Mouse (Mus musculus) lung, embryonic 16.5 days (tissue): ENCODE results near the gene Anp32b. TPM values are rescaled to one million over a fixed set of nuclear protein-coding genes. Genes with fewer than 3 reads are reported as not detected.

Source experiments
- ATAC-seq: fragments of 200-750 bp; cut with Nextera tagmentation; 2 replicates; pipeline ENCODE4 v1.8.0; 2017; ENCODE audit warnings: low read depth, mild to moderate bottlenecking, moderate library complexity
- H3K27ac ChIP-seq: fragments of 300-500 bp; sonication (generic); 2 replicates; pipeline ENCODE4 v1.5.1; 2014; ENCODE audit warnings: mild to moderate bottlenecking, control low read depth, low read length
- H3K27me3 ChIP-seq: fragments of 300-500 bp; sonication (generic); 2 replicates; pipeline ENCODE4 v1.6.1; 2014; ENCODE audit warnings: low read depth, low read length, mixed read lengths; ENCODE audit not compliant: control insufficient read depth, insufficient read depth
- H3K36me3 ChIP-seq: fragments of 300-500 bp; sonication (generic); 2 replicates; pipeline ENCODE4 v1.6.1; 2014; ENCODE audit warnings: low read length; ENCODE audit not compliant: control insufficient read depth, insufficient read depth
- H3K4me1 ChIP-seq: fragments of 300-500 bp; sonication (generic); replicated peaks from 2 replicates; pipeline ENCODE4 v1.6.1; 2014; ENCODE audit warnings: low read length, mixed read lengths; ENCODE audit not compliant: control insufficient read depth, insufficient read depth
- H3K4me2 ChIP-seq: fragments of 300-500 bp; sonication (generic); 2 replicates; pipeline ENCODE4 v1.6.1; 2014; ENCODE audit warnings: low read depth, low read length, control low read depth
- H3K4me3 ChIP-seq: fragments of 300-500 bp; sonication (generic); 2 replicates; pipeline ENCODE4 v1.5.1; 2014; ENCODE audit warnings: mild to moderate bottlenecking, low read length, control low read depth
- H3K9ac ChIP-seq: fragments of 300-500 bp; sonication (generic); 2 replicates; pipeline ENCODE4 v1.6.1; 2014; ENCODE audit warnings: low read length, control low read depth
- H3K9me3 ChIP-seq: fragments of 300-500 bp; sonication (generic); 2 replicates; pipeline ENCODE4 v1.6.1; 2016; ENCODE audit warnings: low read length; ENCODE audit not compliant: control insufficient read depth
- WGBS: fragments of 180-500 bp; shearing (Covaris S2); extraction: QIAGEN DNeasy Blood & Tissue Kit; methylation state at CpG from one replicate; pipeline ENCODE4 v1.1.7; 2014; 5-methylcytosine and 5-hydroxymethylcytosine counted together
- polyA plus RNA-seq: library from polyadenylated mRNA; unstranded; fragments of >200 nt; fragmentation: Nextera tagmentation; extraction: Ambion mirVana; gene quantifications from 2 replicates; pipeline ENCODE4 v1.2.1, GENCODE M21; 2015

Anp32b gene
- polyA plus RNA-seq, 1 experiment from 2014 or later = 244 TPM

GRCm38 (mm10) chr4:46497286-46497892 is 46.7 kb downstream of the Anp32b start:
- Histone ChIP-seq H3K9ac (no peak overlapping the region), H3K4me1 (no peaks in the 10 kb centered on the region), H3K36me3 (peaks cover 21% of the 10 kb centered on the region), H3K4me2 (no peak overlapping the region), H3K27me3 (no peaks in the 10 kb centered on the region), H3K27ac (no peak overlapping the region), H3K4me3 (no peak overlapping the region), H3K9me3 (no peaks in the 10 kb centered on the region)
- peak; percentile 32; the same call in 1 of the 2 replicates for ATAC-seq
- 40% methylated on average over 4 of the region's 4 CpGs for WGBS

- H3K36me3 ChIP-seq = peaks cover 11% of the 10 kb centered on the region
- ATAC-seq = no peak
- no peaks in the 10 kb centered on the region for H3K9me3 ChIP-seq
- no peak overlapping the region for H3K9ac ChIP-seq
- H3K4me2 ChIP-seq = no peak overlapping the region
- no peak overlapping the region for H3K4me3 ChIP-seq
- no peaks in the 10 kb centered on the region for H3K27me3 ChIP-seq
- no peak overlapping the region for H3K27ac ChIP-seq
- WGBS = 67% methylated on average over 3 of the region's 3 CpGs
- H3K4me1 ChIP-seq = no peaks in the 10 kb centered on the region
Observed at GRCm38 (mm10) chr4:46498511-46498910, 47.8 kb downstream of the Anp32b start.

GRCm38 (mm10) chr4:46498976-46499375 is 48.3 kb downstream of the Anp32b start:
- H3K9me3 ChIP-seq = no peaks in the 10 kb centered on the region
- ATAC-seq = no peak
- H3K4me1 ChIP-seq = no peaks in the 10 kb centered on the region
- H3K27me3 ChIP-seq = no peaks in the 10 kb centered on the region
- WGBS = 16% methylated on average over 4 of the region's 4 CpGs
- H3K4me3 ChIP-seq = no peak overlapping the region
- peaks cover 11% of the 10 kb centered on the region for H3K36me3 ChIP-seq
- H3K27ac ChIP-seq = no peak overlapping the region
- no peak overlapping the region for H3K4me2 ChIP-seq
- H3K9ac ChIP-seq = no peak overlapping the region

GRCm38 (mm10) chr4:46502606-46503502 is 52.2 kb downstream of the Anp32b start:
- peaks cover 11% of the 10 kb centered on the region for H3K27me3 ChIP-seq
- H3K4me3 ChIP-seq = no peak overlapping the region
- no peaks in the 10 kb centered on the region for H3K9me3 ChIP-seq
- no peak overlapping the region for H3K4me2 ChIP-seq
- ATAC-seq = no peak
- H3K4me1 ChIP-seq = peaks cover 3% of the 10 kb centered on the region
- 64% methylated on average over 16 of the region's 16 CpGs for WGBS
- H3K9ac ChIP-seq = no peak overlapping the region
- H3K27ac ChIP-seq = no peak overlapping the region
- peaks cover 9% of the 10 kb centered on the region for H3K36me3 ChIP-seq

- no peak overlapping the region for H3K4me3 ChIP-seq
- no peak overlapping the region for H3K9ac ChIP-seq
- peaks cover 11% of the 10 kb centered on the region for H3K27me3 ChIP-seq
- WGBS = 72% methylated on average over 3 of the region's 3 CpGs
- H3K4me2 ChIP-seq = no peak overlapping the region
- peaks cover 9% of the 10 kb centered on the region for H3K36me3 ChIP-seq
- no peak for ATAC-seq
- H3K4me1 ChIP-seq = peaks cover 3% of the 10 kb centered on the region
- no peak overlapping the region for H3K27ac ChIP-seq
- no peaks in the 10 kb centered on the region for H3K9me3 ChIP-seq
Observed at GRCm38 (mm10) chr4:46503881-46504280, 53.2 kb downstream of the Anp32b start.

- Histone ChIP-seq H3K4me1 (peaks cover 3% of the 10 kb centered on the region), H3K9ac (no peak overlapping the region), H3K36me3 (peaks cover 4% of the 10 kb centered on the region), H3K27me3 (peaks cover 11% of the 10 kb centered on the region), H3K4me3 (no peak overlapping the region), H3K9me3 (no peaks in the 10 kb centered on the region), H3K4me2 (no peak overlapping the region), H3K27ac (no peak overlapping the region)
- no peak for ATAC-seq
- 63% methylated on average over 8 of the region's 8 CpGs for WGBS
Observed at GRCm38 (mm10) chr4:46505361-46506057, 54.8 kb downstream of the Anp32b start.

GRCm38 (mm10) chr4:46506801-46507610 is 56.3 kb downstream of the Anp32b start:
- peaks cover 3% of the 10 kb centered on the region for H3K4me1 ChIP-seq
- H3K27ac ChIP-seq = no peak overlapping the region
- ATAC-seq = peak; percentile 98
- peaks cover 11% of the 10 kb centered on the region for H3K27me3 ChIP-seq
- WGBS = under 1% methylated on average over 78 of the region's 94 CpGs
- peak overlapping the region; percentile 68 for H3K9ac ChIP-seq
- H3K36me3 ChIP-seq = no peaks in the 10 kb centered on the region; the same call in 1 of the 2 replicates
- H3K4me3 ChIP-seq = peak overlapping the region; percentile 69
- peak overlapping the region; percentile 99 for H3K4me2 ChIP-seq
- no peaks in the 10 kb centered on the region for H3K9me3 ChIP-seq

- peak overlapping the region; percentile 30; the same call in 1 of the 2 replicates for H3K9ac ChIP-seq
- peaks cover 3% of the 10 kb centered on the region for H3K4me1 ChIP-seq
- H3K4me2 ChIP-seq = peak overlapping the region; percentile 99
- no peaks in the 10 kb centered on the region; the same call in 1 of the 2 replicates for H3K36me3 ChIP-seq
- H3K4me3 ChIP-seq = peak overlapping the region; percentile 69
- H3K27ac ChIP-seq = 0 out of 2 replicates have a peak overlapping the region, but pooled peaks have one; percentile 7
- peaks cover 11% of the 10 kb centered on the region for H3K27me3 ChIP-seq
- H3K9me3 ChIP-seq = no peaks in the 10 kb centered on the region
- peak; percentile 67 for ATAC-seq
- 9% methylated on average over 16 of the region's 16 CpGs for WGBS
Observed at GRCm38 (mm10) chr4:46507736-46508460, 57.2 kb downstream of the Anp32b start.
